Mouse (Mus musculus) embryonic facial prominence, embryonic 13.5 days (tissue): ENCODE results near the gene Fam110a. TPM values are rescaled to one million over a fixed set of nuclear protein-coding genes. Genes with fewer than 3 reads are reported as not detected.
"Not testable (repeated sequence)": the region's sequence is repeated elsewhere in the genome, so short reads cannot be mapped to it uniquely, and the experiment has no call there.

Source experiments
- ATAC-seq: fragments of 200-750 bp; cut with Nextera tagmentation; 2 replicates; pipeline ENCODE4 v1.8.0; 2017; ENCODE audit warnings: low read depth; ENCODE audit not compliant: insufficient number of reproducible peaks, insufficient read depth, low FRiP score, low TSS enrichment
- H3K27ac ChIP-seq: fragments of 300-500 bp; sonication (generic); 2 replicates; pipeline ENCODE4 v1.5.1; 2015; ENCODE audit warnings: moderate library complexity, mild to moderate bottlenecking, inconsistent platforms
- H3K27me3 ChIP-seq: fragments of 300-500 bp; sonication (generic); 2 replicates; pipeline ENCODE4 v1.6.1; 2015; ENCODE audit warnings: mild to moderate bottlenecking, inconsistent platforms
- H3K36me3 ChIP-seq: fragments of 300-500 bp; sonication (generic); 2 replicates; pipeline ENCODE4 v1.6.1; 2015; ENCODE audit warnings: mild to moderate bottlenecking, inconsistent platforms
- H3K4me1 ChIP-seq: fragments of 300-500 bp; sonication (generic); 2 replicates; pipeline ENCODE4 v1.6.1; 2015; ENCODE audit warnings: inconsistent platforms
- H3K4me2 ChIP-seq: fragments of 300-500 bp; sonication (generic); 2 replicates; pipeline ENCODE4 v1.6.1; 2015; ENCODE audit warnings: moderate library complexity, mild to moderate bottlenecking, inconsistent platforms
- H3K4me3 ChIP-seq: fragments of 300-500 bp; sonication (generic); 2 replicates; pipeline ENCODE4 v1.5.1; 2015; ENCODE audit warnings: mild to moderate bottlenecking, inconsistent platforms
- H3K9ac ChIP-seq: fragments of 300-500 bp; sonication (generic); 2 replicates; pipeline ENCODE4 v1.6.1; 2015; ENCODE audit warnings: mild to moderate bottlenecking, inconsistent platforms
- H3K9me3 ChIP-seq: fragments of 300-500 bp; sonication (generic); 2 replicates; pipeline ENCODE4 v1.6.1; 2016; ENCODE audit warnings: inconsistent platforms
- WGBS: fragments of 180-500 bp; shearing (Covaris S2); methylation state at CpG from one replicate; pipeline ENCODE4 v1.1.7; 2015; ENCODE audit warnings: mixed read lengths; 5-methylcytosine and 5-hydroxymethylcytosine counted together
- polyA plus RNA-seq: library from polyadenylated mRNA; unstranded; fragments of >200 nt; fragmentation: Nextera tagmentation; extraction: Ambion mirVana; gene quantifications from 2 replicates; pipeline ENCODE4 v1.2.1, GENCODE M21; 2015

Gene Fam110a
- polyA plus RNA-seq, 1 experiment from 2014 or later = 23.7 TPM

DNA sequence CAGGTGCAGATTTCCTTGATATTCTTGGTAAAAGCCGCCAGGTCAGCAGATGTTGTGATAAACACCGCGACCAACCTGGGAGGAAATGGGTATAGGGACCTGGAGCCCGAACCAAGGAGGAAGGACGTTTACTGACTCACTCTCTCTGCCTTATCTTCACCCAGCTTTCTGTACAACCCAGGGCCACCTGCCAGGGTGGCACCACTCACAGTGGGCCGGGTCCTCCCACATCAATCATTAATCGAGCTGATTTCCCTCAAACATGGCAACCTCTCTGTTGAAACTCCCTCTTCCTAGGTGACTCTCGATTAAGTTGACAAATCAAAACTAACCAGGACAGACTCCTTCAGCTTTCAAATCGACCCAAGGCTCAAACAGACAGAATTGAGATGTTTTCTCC lies 30.2 kb upstream of the Fam110a start:
- Histone ChIP-seq H3K27ac (no peak overlapping the region), H3K4me1 (no peaks in the 10 kb centered on the region), H3K9me3 (no peaks in the 10 kb centered on the region), H3K4me2 (no peak overlapping the region), H3K36me3 (no peaks in the 10 kb centered on the region), H3K4me3 (no peak overlapping the region), H3K27me3 (no peaks in the 10 kb centered on the region; the same call in 1 of the 2 replicates), H3K9ac (no peak overlapping the region)
- 80% methylated on average over 9 of the region's 9 CpGs for WGBS
- ATAC-seq = no peak

- Histone ChIP-seq H3K4me1 (no peaks in the 10 kb centered on the region), H3K27ac (no peak overlapping the region), H3K4me2 (no peak overlapping the region), H3K36me3 (no peaks in the 10 kb centered on the region), H3K9me3 (no peaks in the 10 kb centered on the region), H3K4me3 (no peak overlapping the region), H3K27me3 (no peaks in the 10 kb centered on the region; the same call in 1 of the 2 replicates), H3K9ac (no peak overlapping the region)
- WGBS = 90% methylated on average over 15 of the region's 15 CpGs
- ATAC-seq = no peak
Measured at GRCm38 (mm10) chr2:152009061-152009779, 29.2 kb upstream of the Fam110a start.

GRCm38 (mm10) chr2:152007783-152008182 lies 27.8 kb upstream of the Fam110a start:
- WGBS = 50% methylated on average over 10 of the region's 10 CpGs
- no peaks in the 10 kb centered on the region for H3K4me1 ChIP-seq
- no peak for ATAC-seq
- no peak overlapping the region for H3K4me3 ChIP-seq
- H3K36me3 ChIP-seq = no peaks in the 10 kb centered on the region
- H3K27ac ChIP-seq = no peak overlapping the region
- no peaks in the 10 kb centered on the region for H3K9me3 ChIP-seq
- H3K9ac ChIP-seq = no peak overlapping the region
- H3K4me2 ChIP-seq = no peak overlapping the region
- H3K27me3 ChIP-seq = peaks cover 4% of the 10 kb centered on the region; the same call in 1 of the 2 replicates

DNA sequence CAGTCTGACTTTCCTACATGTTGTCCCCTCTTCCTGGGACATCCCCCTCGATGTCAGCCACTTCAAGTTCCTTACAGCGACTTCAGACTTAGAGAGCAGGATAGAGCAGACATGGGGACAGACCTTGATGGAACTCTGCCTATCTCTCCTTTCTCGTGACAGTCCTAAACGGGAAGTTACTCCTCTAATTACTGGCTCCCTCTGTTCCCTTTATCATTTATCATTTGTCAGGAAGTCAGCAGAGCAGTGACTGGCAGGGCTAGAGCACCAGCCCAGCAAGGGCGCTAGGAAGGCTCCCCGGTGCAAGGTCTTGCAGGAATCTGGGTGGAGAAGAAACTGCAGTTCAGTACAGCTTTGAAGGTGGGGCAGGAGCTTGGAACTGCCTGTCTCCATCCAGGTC lies 22.5 kb upstream of the Fam110a start:
- Histone ChIP-seq H3K4me3 (no peak overlapping the region), H3K4me1 (0 out of 2 replicates have a peak, but pooled peaks cover 5% of the 10 kb centered on the region), H3K27me3 (peaks cover 50% of the 10 kb centered on the region), H3K27ac (no peak overlapping the region), H3K9me3 (no peaks in the 10 kb centered on the region), H3K4me2 (no peak overlapping the region), H3K9ac (no peak overlapping the region), H3K36me3 (no peaks in the 10 kb centered on the region)
- no peak for ATAC-seq
- WGBS = 77% methylated on average over 6 of the region's 6 CpGs

DNA sequence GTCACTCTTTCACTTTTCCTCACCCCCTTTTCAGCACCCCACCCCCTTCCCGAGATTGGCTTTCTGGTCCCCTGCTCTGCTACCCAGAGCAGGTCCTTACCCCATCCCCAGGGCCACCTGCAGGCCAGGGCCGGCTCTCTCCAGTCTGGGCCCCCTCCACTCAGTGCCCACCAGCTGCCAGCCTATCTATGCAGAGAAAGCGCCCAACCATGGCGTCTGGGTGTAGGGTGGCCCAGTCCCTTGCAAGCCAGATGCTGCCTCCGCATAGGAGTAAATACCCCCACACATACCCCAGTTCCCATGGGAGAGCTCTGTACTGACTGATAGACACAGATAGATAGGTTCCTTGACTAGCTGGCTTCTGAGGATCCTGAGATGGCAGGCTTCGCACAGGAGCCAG lies 20.7 kb upstream of the Fam110a start:
- no peaks in the 10 kb centered on the region for H3K9me3 ChIP-seq
- peaks cover 66% of the 10 kb centered on the region for H3K27me3 ChIP-seq
- H3K4me3 ChIP-seq = no peak overlapping the region
- no peak overlapping the region for H3K4me2 ChIP-seq
- no peak overlapping the region for H3K27ac ChIP-seq
- H3K36me3 ChIP-seq = no peaks in the 10 kb centered on the region
- no peak overlapping the region for H3K9ac ChIP-seq
- ATAC-seq = no peak
- 53% methylated on average over 6 of the region's 6 CpGs for WGBS
- 0 out of 2 replicates have a peak, but pooled peaks cover 5% of the 10 kb centered on the region for H3K4me1 ChIP-seq

DNA sequence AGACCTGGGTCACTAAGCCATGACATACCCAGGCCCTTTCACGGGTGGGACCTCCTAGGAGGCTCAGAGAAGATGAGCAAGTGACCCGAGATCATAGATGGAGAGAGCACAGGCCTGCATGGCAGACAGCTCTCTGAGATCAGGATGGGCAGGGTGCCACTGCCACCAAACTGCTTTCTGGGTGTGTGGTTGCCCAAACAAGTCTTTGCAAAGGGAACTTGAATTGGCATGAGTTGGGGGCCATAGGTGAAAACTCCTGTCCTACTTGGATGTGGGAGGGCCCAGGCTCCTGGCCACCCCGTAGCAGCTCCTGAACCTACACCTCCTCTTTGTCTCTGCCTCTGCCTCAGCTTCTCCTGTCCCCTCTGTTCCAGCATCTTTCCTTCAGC lies 20.3 kb upstream of the Fam110a start:
- H3K4me1 ChIP-seq = 0 out of 2 replicates have a peak, but pooled peaks cover 5% of the 10 kb centered on the region
- H3K27me3 ChIP-seq = peaks cover 71% of the 10 kb centered on the region
- 37% methylated on average over 3 of the region's 3 CpGs for WGBS
- no peak overlapping the region for H3K4me2 ChIP-seq
- no peaks in the 10 kb centered on the region for H3K36me3 ChIP-seq
- no peak overlapping the region for H3K9ac ChIP-seq
- H3K9me3 ChIP-seq = no peaks in the 10 kb centered on the region
- H3K4me3 ChIP-seq = no peak overlapping the region
- no peak overlapping the region for H3K27ac ChIP-seq
- no peak for ATAC-seq

DNA sequence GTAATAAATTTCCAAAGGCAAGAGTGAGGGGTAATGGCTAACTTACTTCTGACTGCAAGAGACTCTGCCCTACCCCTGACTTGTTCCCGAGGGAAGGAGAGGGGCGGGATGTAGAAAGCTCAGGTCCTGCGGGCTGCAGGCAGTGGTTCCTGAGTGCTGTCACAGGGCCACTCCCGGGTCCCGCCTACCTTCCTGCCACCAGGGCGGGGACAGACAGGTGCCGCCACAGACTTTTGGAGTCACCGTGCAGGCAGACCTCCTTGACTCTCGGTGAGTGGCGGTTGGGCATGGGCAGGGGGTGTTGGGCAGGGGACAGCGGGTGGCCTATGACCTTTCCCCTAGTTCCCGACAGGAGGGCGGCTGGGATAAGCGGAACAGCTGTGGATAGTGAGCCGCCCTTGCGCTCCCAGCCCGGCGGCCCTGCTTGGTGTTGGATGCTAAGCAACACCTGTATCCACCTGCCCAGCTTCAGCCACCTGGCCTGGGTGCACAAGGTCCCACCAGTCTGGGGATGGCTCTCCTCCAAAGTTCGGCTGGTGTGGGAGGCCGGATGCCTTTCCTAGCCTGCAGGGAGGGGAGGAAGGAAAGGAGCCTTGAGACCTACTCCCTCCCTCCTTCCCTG lies 19.8 kb upstream of the Fam110a start:
- Histone ChIP-seq H3K4me1 (peaks cover 9% of the 10 kb centered on the region; the same call in 1 of the 2 replicates), H3K27me3 (peaks cover 75% of the 10 kb centered on the region), H3K27ac (no peak overlapping the region), H3K9ac (no peak overlapping the region), H3K36me3 (no peaks in the 10 kb centered on the region), H3K4me2 (no peak overlapping the region), H3K9me3 (no peaks in the 10 kb centered on the region), H3K4me3 (no peak overlapping the region)
- WGBS = 10% methylated on average over 20 of the region's 20 CpGs
- no peak for ATAC-seq

- H3K27me3 ChIP-seq = peaks cover 79% of the 10 kb centered on the region
- no peak overlapping the region for H3K4me3 ChIP-seq
- ATAC-seq = no peak
- H3K4me2 ChIP-seq = no peak overlapping the region
- 65% methylated on average over 4 of the region's 4 CpGs for WGBS
- peaks cover 16% of the 10 kb centered on the region; the same call in 1 of the 2 replicates for H3K4me1 ChIP-seq
- no peak overlapping the region for H3K27ac ChIP-seq
- no peaks in the 10 kb centered on the region for H3K9me3 ChIP-seq
- no peak overlapping the region for H3K9ac ChIP-seq
- no peaks in the 10 kb centered on the region for H3K36me3 ChIP-seq
Measured at GRCm38 (mm10) chr2:151998932-151999331, 18.9 kb upstream of the Fam110a start.

DNA sequence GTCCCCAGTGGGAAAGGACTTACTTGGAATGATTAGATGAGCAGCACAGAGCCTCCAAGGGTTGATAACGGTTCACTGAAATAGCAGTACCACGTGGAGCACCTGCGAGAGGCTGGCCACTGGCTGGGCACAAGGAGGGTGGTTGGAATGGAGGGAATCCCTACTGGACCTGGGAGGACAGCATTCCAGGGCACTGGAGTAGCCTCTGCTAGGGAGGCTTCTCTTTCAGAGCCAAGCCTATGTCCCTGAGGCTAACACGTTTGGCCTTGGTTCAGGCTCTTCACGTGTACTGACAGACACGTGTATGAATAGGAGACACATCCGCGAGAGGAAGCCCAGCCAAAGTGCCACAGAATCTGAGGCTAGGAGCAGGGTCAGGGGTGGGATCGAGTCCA lies 18.5 kb upstream of the Fam110a start:
- Histone ChIP-seq H3K4me3 (no peak overlapping the region), H3K9me3 (no peaks in the 10 kb centered on the region), H3K27me3 (peaks cover 80% of the 10 kb centered on the region), H3K9ac (no peak overlapping the region), H3K4me1 (peaks cover 16% of the 10 kb centered on the region; the same call in 1 of the 2 replicates), H3K27ac (no peak overlapping the region), H3K36me3 (no peaks in the 10 kb centered on the region), H3K4me2 (no peak overlapping the region)
- WGBS = 68% methylated on average over 9 of the region's 9 CpGs
- ATAC-seq = no peak

- Histone ChIP-seq H3K4me2 (no peak overlapping the region), H3K9me3 (no peaks in the 10 kb centered on the region), H3K4me1 (peaks cover 16% of the 10 kb centered on the region; the same call in 1 of the 2 replicates), H3K4me3 (no peak overlapping the region), H3K27ac (no peak overlapping the region), H3K27me3 (peaks cover 86% of the 10 kb centered on the region), H3K9ac (no peak overlapping the region), H3K36me3 (no peaks in the 10 kb centered on the region)
- WGBS = 42% methylated on average over 8 of the region's 8 CpGs
- ATAC-seq = no peak
Measured at GRCm38 (mm10) chr2:151997776-151998504, 17.9 kb upstream of the Fam110a start.

- not testable (repeated sequence) for H3K4me2 ChIP-seq, H3K4me3 ChIP-seq, H3K9ac ChIP-seq, ATAC-seq, H3K9me3 ChIP-seq, H3K27ac ChIP-seq, H3K36me3 ChIP-seq
- WGBS = 41% methylated on average over 2 of the region's 2 CpGs
- Histone ChIP-seq H3K27me3 (peaks cover 83% of the 10 kb centered on the region), H3K4me1 (peaks cover 16% of the 10 kb centered on the region; the same call in 1 of the 2 replicates)
Measured at GRCm38 (mm10) chr2:151997190-151997575, 17.2 kb upstream of the Fam110a start.
